Mouse (Mus musculus) embryonic fibroblast, embryonic 13.5 days (primary cell): Measurements from ENCODE around the gene Gpx8. TPM values are rescaled to one million over a fixed set of nuclear protein-coding genes. Genes with fewer than 3 reads are reported as not detected.

Experiments used
- H3K27ac ChIP-seq: 2 replicates; pipeline ENCODE4 v1.5.1; 2012; ENCODE audit warnings: low read length, control low read depth, inconsistent platforms; ENCODE audit not compliant: insufficient read depth
- H3K4me1 ChIP-seq: 2 replicates; pipeline ENCODE4 v1.6.1; 2011; ENCODE audit warnings: low read length; ENCODE audit not compliant: control insufficient read depth, insufficient read depth
- H3K4me3 ChIP-seq: 2 replicates; pipeline ENCODE4 v1.5.1; 2011; ENCODE audit warnings: mild to moderate bottlenecking, control low read depth, low read length; ENCODE audit not compliant: insufficient read depth
- CTCF ChIP-seq: IDR thresholded peaks from 2 replicates; pipeline ENCODE4 v1.5.1; 2011; ENCODE audit warnings: mild to moderate bottlenecking, control low read depth, low read length, moderate library complexity, borderline replicate concordance; ENCODE audit not compliant: insufficient read depth
- POLR2A ChIP-seq: IDR thresholded peaks from 2 replicates; pipeline ENCODE4 v1.6.1; 2011; ENCODE audit warnings: low read depth, mild to moderate bottlenecking, control low read depth, low read length, moderate library complexity
- polyA plus RNA-seq: library from polyadenylated mRNA; stranded (reverse); fragments of >200 nt; gene quantifications from 2 replicates; pipeline ENCODE4 v1.2.4, GENCODE M21; 2011; ENCODE audit warnings: low read depth; ENCODE audit not compliant: missing spikeins, insufficient read length

The Gpx8 gene
- polyA plus RNA-seq, 1 experiment: 313 TPM

DNA sequence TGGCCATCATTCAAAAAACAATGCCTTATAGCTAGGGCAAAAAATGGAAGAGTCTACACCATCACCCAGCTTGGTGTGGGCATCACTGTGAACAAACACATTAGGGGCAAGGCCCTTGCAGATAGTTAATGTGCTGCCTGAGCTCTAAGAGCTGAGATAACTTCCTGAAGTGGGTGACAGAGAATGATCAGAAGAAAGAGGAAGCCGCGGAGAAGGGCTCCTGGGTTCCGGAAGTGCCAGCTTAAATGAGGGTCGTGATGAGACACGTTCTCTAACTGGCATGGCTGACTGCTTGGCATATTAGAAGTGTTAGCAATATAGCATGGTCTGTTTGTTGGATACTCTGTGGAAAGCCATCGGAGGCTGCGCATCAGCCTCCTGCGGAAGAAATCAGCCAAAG, 8.0 kb upstream of the Gpx8 start:
- TF ChIP-seq POLR2A: no peak
- H3K4me1 ChIP-seq: peaks cover 5% of the 10 kb centered on the region; the same call in 1 of the 2 replicates
- no peak overlapping the region for H3K4me3 ChIP-seq
- H3K27ac ChIP-seq: no peak overlapping the region

DNA sequence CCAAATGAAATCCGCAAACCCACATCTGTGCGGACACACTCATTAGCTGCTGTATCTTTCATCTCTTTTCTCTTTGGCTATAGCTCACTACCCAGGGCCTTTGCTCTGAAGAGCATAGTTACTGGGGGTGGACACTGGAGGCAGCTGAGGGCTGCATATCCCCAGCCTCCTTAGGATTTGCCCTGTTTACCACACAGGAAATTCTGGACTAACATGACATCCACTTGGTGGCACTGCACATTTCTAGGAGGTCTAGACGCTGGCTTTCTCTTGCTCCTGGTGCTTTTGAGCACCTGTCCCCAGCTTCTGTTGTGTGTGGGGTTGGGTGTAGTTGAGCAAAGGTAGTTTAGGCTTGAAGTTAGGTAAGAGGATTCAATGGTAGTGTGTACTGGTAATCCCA, 1.4 kb upstream of the Gpx8 start:
- no peak overlapping the region for H3K4me3 ChIP-seq
- H3K27ac ChIP-seq: no peak overlapping the region
- no peak for TF ChIP-seq POLR2A
- TF ChIP-seq CTCF: no peak
- H3K4me1 ChIP-seq: peaks cover 14% of the 10 kb centered on the region

DNA sequence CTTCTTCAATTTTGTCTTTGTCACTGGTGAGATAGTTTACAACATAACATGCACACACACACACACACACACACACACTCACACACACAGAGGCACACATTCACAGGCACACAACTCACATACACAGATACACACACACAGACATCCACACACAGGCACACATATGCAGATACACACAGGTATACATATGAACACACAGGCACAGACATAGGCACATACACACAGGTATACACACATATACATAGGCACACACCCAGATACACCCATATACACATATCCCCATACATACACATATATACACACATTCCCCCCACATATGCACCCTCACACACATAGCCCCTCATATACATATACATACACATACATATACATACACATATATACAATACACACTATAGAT, 808 bp upstream of the Gpx8 start:
- TF ChIP-seq POLR2A (no peak), CTCF (no peak)
- no peak overlapping the region for H3K27ac ChIP-seq
- H3K4me1 ChIP-seq: peaks cover 14% of the 10 kb centered on the region
- H3K4me3 ChIP-seq: no peak overlapping the region

GRCm38 (mm10) chr13:113045458-113046110, 626 bp downstream of the Gpx8 start:
- TF ChIP-seq CTCF (no peak), POLR2A (peak; percentile 24; the same call in 1 of the 2 replicates)
- Histone ChIP-seq H3K4me1 (peaks cover 14% of the 10 kb centered on the region), H3K27ac (peak overlapping the region; percentile 99), H3K4me3 (peak overlapping the region; percentile 77)

DNA sequence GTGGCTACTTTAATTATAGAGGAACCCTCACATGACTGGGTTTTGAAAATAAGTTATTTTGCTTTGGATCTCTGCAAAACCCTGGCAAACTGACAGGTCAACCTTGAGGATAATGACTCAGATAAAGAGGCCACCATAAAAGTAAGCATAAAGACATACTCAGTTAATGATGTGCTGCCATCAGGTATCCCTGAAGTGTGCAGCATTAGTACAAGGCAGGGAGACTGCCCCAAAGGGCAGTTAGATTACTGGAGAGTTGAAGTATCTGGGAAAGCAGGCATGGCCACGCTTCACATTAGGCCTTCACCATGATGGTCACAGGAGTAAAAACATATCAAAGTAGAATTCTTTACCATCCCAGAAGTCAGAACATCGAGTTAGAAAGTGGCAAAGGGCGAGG, 1.3 kb downstream of the Gpx8 start:
- Histone ChIP-seq H3K4me1 (peaks cover 14% of the 10 kb centered on the region), H3K4me3 (peak overlapping the region; percentile 77), H3K27ac (peak overlapping the region; percentile 99; the same call in 1 of the 2 replicates)
- TF ChIP-seq CTCF (no peak), POLR2A (no peak)

- TF ChIP-seq POLR2A (no peak), CTCF (peak; percentile 50; the same call in 1 of the 2 replicates)
Measured at GRCm38 (mm10) chr13:113035852-113036251, 10.4 kb downstream of the Gpx8 start.

GRCm38 (mm10) chr13:113034950-113035421, 11.2 kb downstream of the Gpx8 start, which contains the start of gene Cdc20b:
Gene Cdc20b, plus strand, starts transcription at chr13:113035111.
- Histone ChIP-seq H3K4me1 (peaks cover 8% of the 10 kb centered on the region), H3K4me3 (peak within 1 kb of the TSS; percentile 49), H3K27ac (no peak within 1 kb of the TSS)
- TF ChIP-seq CTCF (peak; percentile 9; the same call in 1 of the 2 replicates), POLR2A (no peak)

More at GRCm38 (mm10) chr13:113035852-113036251, 10.4 kb downstream of the Gpx8 start:
- Histone ChIP-seq H3K27ac (no peak overlapping the region), H3K4me1 (peaks cover 8% of the 10 kb centered on the region), H3K4me3 (no peak overlapping the region; the same call in 1 of the 2 replicates)

DNA sequence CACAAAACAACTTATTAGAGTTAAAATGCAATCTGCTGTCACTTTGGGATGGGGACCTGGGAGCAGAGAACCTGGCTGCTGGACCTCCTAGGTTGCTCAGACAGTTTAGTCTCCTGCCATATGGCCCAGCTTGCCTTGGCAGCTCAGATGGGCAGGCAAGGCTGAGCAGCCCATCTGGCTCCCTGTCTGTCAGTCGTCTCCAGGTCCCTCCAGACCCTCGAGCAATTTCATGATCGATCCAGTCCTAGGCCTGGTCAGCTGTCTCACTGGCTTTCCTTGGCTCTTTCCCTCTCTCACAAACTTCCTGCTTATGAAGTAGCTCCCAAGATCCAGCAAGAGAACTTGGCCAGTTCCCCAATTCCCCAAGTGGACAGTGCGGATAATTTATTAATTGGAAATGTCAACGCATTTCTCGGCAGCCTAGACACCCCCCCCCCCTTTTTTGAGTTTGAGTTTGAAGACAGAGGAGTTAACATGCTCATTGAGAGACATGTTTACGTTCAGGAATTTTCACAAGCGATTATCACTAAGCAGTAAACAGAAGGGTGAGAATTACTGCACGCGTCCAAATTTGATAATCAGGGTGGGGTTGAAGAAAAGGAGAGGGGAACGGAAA, 11.8 kb downstream of the Gpx8 start:
- H3K4me1 ChIP-seq: peaks cover 8% of the 10 kb centered on the region
- H3K27ac ChIP-seq: no peak overlapping the region
- no peak for TF ChIP-seq POLR2A
- TF ChIP-seq CTCF: no peak
- peak overlapping the region; percentile 49 for H3K4me3 ChIP-seq

DNA sequence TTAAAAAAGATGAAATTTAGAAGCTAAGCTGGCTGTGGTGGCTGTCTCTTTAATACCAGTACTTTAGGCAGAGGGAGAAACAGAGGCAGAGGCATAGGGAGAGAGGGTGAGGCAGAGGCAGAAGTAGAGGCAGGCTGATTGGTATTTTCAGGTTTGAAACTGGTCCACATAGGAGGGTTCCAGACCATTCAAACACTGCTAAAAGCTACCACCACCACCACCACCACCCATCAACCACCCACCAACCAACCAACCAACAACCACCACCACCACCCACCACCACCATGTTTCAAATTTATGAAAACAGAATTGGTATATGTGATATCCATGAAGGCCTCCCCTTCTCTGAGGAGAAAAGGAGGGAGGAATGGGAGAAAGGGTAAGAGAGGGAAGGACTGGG, 13.4 kb downstream of the Gpx8 start:
- TF ChIP-seq POLR2A: no peak
- no peak for TF ChIP-seq CTCF
- Histone ChIP-seq H3K4me1 (peaks cover 5% of the 10 kb centered on the region), H3K4me3 (no peak overlapping the region), H3K27ac (no peak overlapping the region)
